Mouse (Mus musculus): ENCODE data around the gene Dcaf4.

DNA sequence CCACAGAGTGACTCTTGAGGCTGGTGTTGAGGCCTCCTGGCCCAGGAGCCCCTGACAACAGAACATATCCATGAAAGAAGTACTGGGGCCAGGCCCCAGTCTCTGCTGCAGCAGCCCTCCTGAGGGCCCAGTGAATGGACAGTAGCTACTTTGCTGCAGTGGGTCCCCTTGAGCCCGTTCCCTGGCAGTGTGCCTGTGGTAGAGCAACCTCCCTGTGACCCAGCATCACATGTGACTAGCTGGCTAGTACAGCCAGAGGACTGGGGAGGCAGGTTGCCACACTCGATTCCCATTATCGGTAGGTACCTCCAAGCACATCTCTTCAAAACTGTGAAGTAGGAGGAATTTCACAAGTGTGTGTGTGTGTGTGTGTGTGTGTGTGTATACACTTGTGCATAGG, 12.7 kb downstream of the Dcaf4 start:
- TF ChIP-seq CTCF (IDR thresholded peaks at IDR 0.05; ENCODE audit: low read depth): no peak
- no peak for TF ChIP-seq EP300 (IDR thresholded peaks at IDR 0.05; ENCODE audit: low read depth)

Measured in heart, postnatal 0 days (tissue).